Mouse (Mus musculus) hindbrain, embryonic 15.5 days (tissue): ENCODE data around the gene Taz. TPM values are rescaled to one million over a fixed set of nuclear protein-coding genes. Genes with fewer than 3 reads are reported as not detected.

Source experiments
- ATAC-seq: fragments of 200-750 bp; cut with Nextera tagmentation; 2 replicates; pipeline ENCODE4 v1.8.0; 2017; ENCODE audit warnings: low read depth, moderate number of reproducible peaks, moderate TSS enrichment; ENCODE audit not compliant: low FRiP score
- H3K27ac ChIP-seq: fragments of 300-500 bp; sonication (generic); replicated peaks from 2 replicates; pipeline ENCODE4 v1.5.1; 2015; ENCODE audit warnings: mild to moderate bottlenecking, inconsistent platforms
- H3K27me3 ChIP-seq: fragments of 300-500 bp; sonication (generic); 2 replicates; pipeline ENCODE4 v1.6.1; 2015; ENCODE audit warnings: control low read depth, inconsistent platforms
- H3K36me3 ChIP-seq: fragments of 300-500 bp; sonication (generic); 2 replicates; pipeline ENCODE4 v1.6.1; 2015; ENCODE audit warnings: control low read depth, inconsistent platforms
- H3K4me1 ChIP-seq: fragments of 300-500 bp; sonication (generic); replicated peaks from 2 replicates; pipeline ENCODE4 v1.6.1; 2015; ENCODE audit warnings: control low read depth, inconsistent platforms
- H3K4me2 ChIP-seq: fragments of 300-500 bp; sonication (generic); 2 replicates; pipeline ENCODE4 v1.6.1; 2015; ENCODE audit warnings: moderate library complexity, mild to moderate bottlenecking, inconsistent platforms
- H3K4me3 ChIP-seq: fragments of 300-500 bp; sonication (generic); 2 replicates; pipeline ENCODE4 v1.5.1; 2015; ENCODE audit warnings: mild to moderate bottlenecking, inconsistent platforms
- H3K9ac ChIP-seq: fragments of 300-500 bp; sonication (generic); 2 replicates; pipeline ENCODE4 v1.6.1; 2015; ENCODE audit warnings: inconsistent platforms
- H3K9me3 ChIP-seq: fragments of 300-500 bp; sonication (generic); 2 replicates; pipeline ENCODE4 v1.6.1; 2016; ENCODE audit warnings: control low read depth, inconsistent platforms
- WGBS: fragments of 180-500 bp; shearing (Covaris S2); methylation state at CpG from one replicate; pipeline ENCODE4 v1.1.7; 2015; 5-methylcytosine and 5-hydroxymethylcytosine counted together
- polyA plus RNA-seq: library from polyadenylated mRNA; unstranded; fragments of >200 nt; fragmentation: Nextera tagmentation; extraction: Ambion mirVana; gene quantifications from 2 replicates; pipeline ENCODE4 v1.2.1, GENCODE M21; 2015

Gene Taz
- polyA plus RNA-seq, 1 experiment from 2014 or later: 80.1 TPM

GRCm38 (mm10) chrX:74283092-74283437 lies 1.4 kb downstream of the Taz start:
- Histone ChIP-seq H3K9me3 (no peaks in the 10 kb centered on the region), H3K27ac (peak overlapping the region; percentile 83), H3K4me1 (peaks cover 15% of the 10 kb centered on the region), H3K4me3 (peak overlapping the region; percentile 62), H3K27me3 (no peaks in the 10 kb centered on the region), H3K9ac (peak overlapping the region; percentile 66), H3K4me2 (peak overlapping the region; percentile 70), H3K36me3 (no peaks in the 10 kb centered on the region)
- peak; percentile 39 for ATAC-seq
- 27% methylated on average over 5 of the region's 5 CpGs for WGBS

GRCm38 (mm10) chrX:74293431-74293830 lies 11.7 kb downstream of the Taz start:
- Histone ChIP-seq H3K9ac (no peak overlapping the region), H3K27ac (no peak overlapping the region), H3K36me3 (peaks cover 4% of the 10 kb centered on the region; the same call in 1 of the 2 replicates), H3K4me3 (no peak overlapping the region), H3K4me2 (no peak overlapping the region), H3K4me1 (peaks cover 5% of the 10 kb centered on the region), H3K27me3 (no peaks in the 10 kb centered on the region), H3K9me3 (no peaks in the 10 kb centered on the region)
- ATAC-seq: no peak
- 80% methylated on average over 4 of the region's 4 CpGs for WGBS

DNA sequence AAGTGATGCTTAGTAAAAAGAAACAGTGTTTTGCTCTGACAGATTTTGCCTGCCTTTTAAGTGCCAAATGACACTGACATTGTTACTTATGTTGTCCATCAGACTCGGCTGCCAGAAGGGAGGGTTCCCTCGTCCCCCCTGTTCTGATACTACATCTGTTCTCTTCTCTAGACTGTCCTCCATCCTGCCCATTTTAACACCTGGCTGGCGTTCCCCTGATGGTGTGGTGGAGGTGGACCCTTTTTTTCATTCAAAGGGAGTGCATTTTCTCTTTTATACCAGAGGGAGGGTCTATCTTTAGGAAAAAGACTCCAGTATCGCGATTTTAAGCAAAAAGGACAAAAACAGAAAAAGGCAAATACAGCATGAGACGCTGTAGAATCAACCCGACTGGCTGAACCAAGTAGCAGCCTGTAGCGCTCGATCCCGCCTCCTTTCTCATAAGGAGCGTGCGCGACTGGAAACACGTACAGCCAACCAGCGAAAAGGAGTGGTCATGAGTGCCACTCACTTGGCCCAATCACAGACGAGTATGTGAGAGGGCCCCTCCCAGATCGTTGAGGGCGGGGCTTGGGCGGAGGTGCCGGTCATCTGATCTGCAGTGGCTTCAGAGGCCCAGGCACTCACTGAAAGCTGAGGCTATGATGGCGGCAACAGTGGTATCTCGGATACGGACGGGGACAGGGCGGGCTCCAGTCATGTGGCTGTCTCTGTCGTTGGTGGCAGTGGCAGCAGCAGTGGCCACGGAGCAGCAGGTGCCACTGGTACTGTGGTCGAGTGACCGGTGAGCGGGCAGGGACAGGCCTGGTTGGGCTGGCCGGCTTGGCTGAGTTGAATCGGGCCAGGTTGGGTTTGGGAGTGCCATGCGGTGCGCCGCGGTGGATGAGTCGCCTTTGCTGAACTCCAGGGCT lies 15.1 kb downstream of the Taz start, which contains the start of gene Atp6ap1:
Gene Atp6ap1 (plus strand): TSS at position 560 of the 911 bp plus-strand sequence.
- WGBS: 19% methylated on average over 37 of the region's 37 CpGs
- peak; percentile 99 for ATAC-seq
- Histone ChIP-seq H3K4me2 (peak within 1 kb of the TSS; percentile 63), H3K27me3 (no peaks in the 10 kb centered on the region), H3K4me1 (peaks cover 8% of the 10 kb centered on the region), H3K4me3 (peak within 1 kb of the TSS; percentile 73), H3K9ac (peak within 1 kb of the TSS; percentile 78), H3K36me3 (peaks cover 8% of the 10 kb centered on the region; the same call in 1 of the 2 replicates), H3K27ac (peak within 1 kb of the TSS; percentile 81), H3K9me3 (no peaks in the 10 kb centered on the region)

GRCm38 (mm10) chrX:74298348-74298747 lies 16.6 kb downstream of the Taz start:
- 81% methylated on average over 1 of the region's 1 CpGs for WGBS
- ATAC-seq: no peak
- H3K27ac ChIP-seq: no peak overlapping the region

DNA sequence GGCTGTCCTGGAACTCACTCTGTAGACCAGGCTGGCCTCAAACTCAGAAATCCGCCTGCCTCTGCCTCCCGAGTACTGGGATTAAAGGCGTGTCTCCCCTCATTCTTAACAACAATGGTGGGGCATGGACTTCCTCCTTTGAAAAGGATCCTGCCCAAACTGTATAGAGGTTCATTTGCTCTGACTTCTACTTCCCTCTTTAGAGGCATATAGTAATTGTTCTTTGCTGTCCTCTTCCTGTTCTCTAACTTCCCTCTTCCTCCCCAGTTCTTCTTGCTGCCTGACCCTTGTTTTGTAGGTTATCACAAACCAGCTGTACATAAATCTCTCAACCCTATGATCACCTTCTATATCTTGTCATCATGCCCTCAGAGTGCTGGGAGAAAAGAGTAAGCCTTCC lies 18.0 kb downstream of the Taz start:
- no peak for ATAC-seq
- WGBS: 87% methylated on average over 3 of the region's 3 CpGs
- H3K27me3 ChIP-seq: no peaks in the 10 kb centered on the region
- H3K9me3 ChIP-seq: no peaks in the 10 kb centered on the region
- H3K4me1 ChIP-seq: peaks cover 14% of the 10 kb centered on the region
- no peak overlapping the region for H3K27ac ChIP-seq
- H3K4me3 ChIP-seq: no peak overlapping the region
- no peak overlapping the region for H3K4me2 ChIP-seq
- no peak overlapping the region for H3K9ac ChIP-seq
- peaks cover 28% of the 10 kb centered on the region for H3K36me3 ChIP-seq

More at GRCm38 (mm10) chrX:74298348-74298747, 16.6 kb downstream of the Taz start:
- 0 out of 2 replicates have a peak overlapping the region, but pooled peaks have one; percentile 15 for H3K4me2 ChIP-seq
- no peaks in the 10 kb centered on the region for H3K27me3 ChIP-seq
- H3K9me3 ChIP-seq: no peaks in the 10 kb centered on the region
- H3K9ac ChIP-seq: no peak overlapping the region
- peaks cover 8% of the 10 kb centered on the region for H3K4me1 ChIP-seq
- H3K4me3 ChIP-seq: no peak overlapping the region
- peaks cover 21% of the 10 kb centered on the region for H3K36me3 ChIP-seq

DNA sequence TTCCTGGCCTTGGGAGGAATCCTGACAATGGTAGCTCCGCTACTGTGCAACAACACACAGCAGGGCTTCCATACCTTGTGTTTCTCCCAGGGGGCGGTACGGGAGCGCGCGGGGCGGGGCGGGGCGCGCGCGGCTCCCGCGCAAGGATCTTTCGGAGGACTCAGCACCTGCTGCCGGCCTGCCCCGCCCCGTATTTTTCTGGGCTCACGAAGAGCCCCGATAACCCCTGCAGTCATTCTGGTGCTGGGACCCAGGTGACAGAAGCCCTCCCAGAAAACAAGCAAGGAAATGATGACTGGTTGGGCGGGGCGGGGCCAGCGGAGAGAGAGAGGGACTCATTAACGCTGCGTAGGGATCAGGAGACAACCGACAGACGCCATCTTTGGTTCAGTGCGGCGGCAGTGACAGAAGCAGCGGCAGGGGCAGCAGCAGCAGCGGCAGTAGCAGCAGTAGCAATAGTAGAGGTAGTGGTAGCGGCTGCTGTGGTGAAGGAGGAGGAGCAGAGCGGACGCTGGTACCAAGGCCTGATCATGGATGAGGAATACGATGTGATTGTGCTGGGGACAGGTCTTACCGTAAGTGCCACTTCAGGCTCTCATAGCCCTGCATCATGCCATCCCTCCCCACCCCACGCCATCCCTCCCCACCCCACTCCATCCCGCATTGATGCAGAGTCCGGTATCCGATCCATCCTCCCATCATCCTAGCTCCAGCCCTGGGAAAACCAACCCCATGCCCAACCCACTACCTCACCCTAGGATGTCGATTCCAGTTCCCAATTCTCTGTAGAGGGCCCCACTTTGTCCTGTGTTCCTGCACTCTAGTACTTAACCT lies 23.4 kb downstream of the Taz start, which contains the start of gene Gdi1:
Gene Gdi1 (plus strand): TSS at position 132 of the 834 bp plus-strand sequence.
- H3K36me3 ChIP-seq: peaks cover 50% of the 10 kb centered on the region
- peak within 1 kb of the TSS; percentile 73 for H3K9ac ChIP-seq
- ATAC-seq: peak; percentile 82
- no peaks in the 10 kb centered on the region for H3K9me3 ChIP-seq
- WGBS: 15% methylated on average over 38 of the region's 41 CpGs
- peak within 1 kb of the TSS; percentile 71 for H3K4me2 ChIP-seq
- H3K4me1 ChIP-seq: peaks cover 33% of the 10 kb centered on the region
- peak within 1 kb of the TSS; percentile 95 for H3K27ac ChIP-seq
- peak within 1 kb of the TSS; percentile 55 for H3K4me3 ChIP-seq
- H3K27me3 ChIP-seq: no peaks in the 10 kb centered on the region

DNA sequence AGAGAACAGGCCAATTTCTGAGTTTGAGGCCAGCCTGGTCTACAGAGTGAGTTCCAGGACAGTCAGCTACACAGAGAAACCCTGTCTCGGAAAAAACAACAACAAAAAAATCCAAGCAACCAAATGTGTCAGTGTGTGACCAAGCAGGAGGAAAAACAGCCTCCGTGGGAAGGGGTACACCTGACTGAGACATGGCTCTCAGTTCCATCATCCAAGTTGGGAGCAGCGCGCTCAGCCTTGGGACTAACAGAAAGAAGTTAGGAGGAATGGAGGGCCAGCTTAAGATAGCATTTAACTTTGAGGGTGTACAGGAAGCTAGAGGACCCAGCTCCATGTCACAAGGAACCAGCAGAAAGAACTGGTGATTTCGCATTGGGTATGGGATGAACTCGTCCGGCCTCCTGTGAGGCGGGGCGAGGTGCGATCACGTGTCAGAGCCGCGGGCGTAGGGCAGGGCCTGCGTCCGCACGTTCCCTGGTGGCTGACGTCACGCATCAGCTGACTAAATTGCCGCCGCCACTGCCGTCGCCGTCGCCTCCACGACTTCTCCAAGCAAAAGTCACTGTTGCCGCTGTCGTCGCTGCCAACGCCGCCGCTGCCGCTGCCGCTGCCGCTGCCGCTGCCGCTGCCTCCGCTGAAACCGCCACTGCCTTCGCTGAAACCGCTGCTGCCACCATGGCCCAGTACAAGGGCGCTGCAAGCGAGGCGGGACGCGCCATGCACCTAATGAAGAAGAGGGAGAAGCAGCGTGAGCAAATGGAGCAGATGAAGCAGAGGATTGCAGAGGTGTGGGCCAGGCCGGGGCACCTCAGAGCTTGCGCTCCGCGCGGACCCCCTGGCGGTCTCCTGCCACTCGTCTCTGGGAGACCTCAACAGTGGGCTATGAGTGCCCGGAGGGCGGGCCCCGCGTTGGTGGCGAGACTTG lies 31.1 kb downstream of the Taz start, which contains the start of gene Fam50a:
Gene Fam50a (plus strand): TSS at position 494 of the 925 bp plus-strand sequence.
- H3K4me2 ChIP-seq: peak within 1 kb of the TSS; percentile 75
- no peaks in the 10 kb centered on the region for H3K27me3 ChIP-seq
- peak; percentile 97 for ATAC-seq
- H3K4me3 ChIP-seq: peak within 1 kb of the TSS; percentile 68
- H3K4me1 ChIP-seq: peaks cover 33% of the 10 kb centered on the region
- H3K9ac ChIP-seq: peak within 1 kb of the TSS; percentile 71
- peaks cover 28% of the 10 kb centered on the region for H3K36me3 ChIP-seq
- 20% methylated on average over 58 of the region's 59 CpGs for WGBS
- H3K27ac ChIP-seq: peak within 1 kb of the TSS; percentile 92
- no peaks in the 10 kb centered on the region for H3K9me3 ChIP-seq

DNA sequence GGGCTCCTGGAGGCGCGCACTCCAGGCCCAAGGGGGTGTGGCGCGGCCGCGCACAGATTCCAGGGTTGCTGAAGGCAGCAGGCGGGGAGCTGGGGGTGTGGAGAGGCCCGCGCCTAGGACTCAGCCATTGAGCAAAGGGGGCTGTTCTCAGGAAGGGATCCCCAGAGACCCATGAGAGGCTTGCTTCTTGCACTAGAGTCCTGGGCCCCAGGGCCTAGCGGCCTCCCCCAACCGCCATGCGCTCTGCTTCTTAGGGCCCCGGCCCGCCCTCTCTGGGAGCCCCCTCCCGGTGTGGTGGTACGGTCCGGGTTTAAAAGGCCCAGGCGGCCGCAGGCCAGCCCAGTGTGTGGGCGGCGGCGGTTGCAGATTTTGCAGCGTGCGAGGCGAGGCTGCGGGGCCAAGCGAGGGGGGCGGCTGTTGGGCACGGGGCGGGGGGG lies 47.0 kb downstream of the Taz start, which contains the start of gene Plxna3:
Gene Plxna3 (plus strand): TSS at position 342 of the 437 bp plus-strand sequence.
- Histone ChIP-seq H3K4me3 (peak within 1 kb of the TSS; percentile 54), H3K36me3 (no peaks in the 10 kb centered on the region), H3K9ac (peak within 1 kb of the TSS; percentile 68), H3K27ac (peak within 1 kb of the TSS; percentile 93), H3K27me3 (no peaks in the 10 kb centered on the region), H3K4me2 (peak within 1 kb of the TSS; percentile 71), H3K9me3 (no peaks in the 10 kb centered on the region), H3K4me1 (peaks cover 37% of the 10 kb centered on the region)
- ATAC-seq: peak; percentile 95
- WGBS: 18% methylated on average over 26 of the region's 30 CpGs

- peak; percentile 65 for ATAC-seq
- peaks cover 41% of the 10 kb centered on the region for H3K4me1 ChIP-seq
- peak overlapping the region; percentile 54 for H3K4me3 ChIP-seq
- peak overlapping the region; percentile 93 for H3K27ac ChIP-seq
- H3K9ac ChIP-seq: peak overlapping the region; percentile 68
- peak overlapping the region; percentile 71 for H3K4me2 ChIP-seq
- whole genome bisulfite sequencing: 22% methylated on average over 9 of the region's 10 CpGs
- no peaks in the 10 kb centered on the region for H3K27me3 ChIP-seq
- H3K36me3 ChIP-seq: no peaks in the 10 kb centered on the region
- H3K9me3 ChIP-seq: no peaks in the 10 kb centered on the region
Measured at GRCm38 (mm10) chrX:74329215-74329671, 47.5 kb downstream of the Taz start.

DNA sequence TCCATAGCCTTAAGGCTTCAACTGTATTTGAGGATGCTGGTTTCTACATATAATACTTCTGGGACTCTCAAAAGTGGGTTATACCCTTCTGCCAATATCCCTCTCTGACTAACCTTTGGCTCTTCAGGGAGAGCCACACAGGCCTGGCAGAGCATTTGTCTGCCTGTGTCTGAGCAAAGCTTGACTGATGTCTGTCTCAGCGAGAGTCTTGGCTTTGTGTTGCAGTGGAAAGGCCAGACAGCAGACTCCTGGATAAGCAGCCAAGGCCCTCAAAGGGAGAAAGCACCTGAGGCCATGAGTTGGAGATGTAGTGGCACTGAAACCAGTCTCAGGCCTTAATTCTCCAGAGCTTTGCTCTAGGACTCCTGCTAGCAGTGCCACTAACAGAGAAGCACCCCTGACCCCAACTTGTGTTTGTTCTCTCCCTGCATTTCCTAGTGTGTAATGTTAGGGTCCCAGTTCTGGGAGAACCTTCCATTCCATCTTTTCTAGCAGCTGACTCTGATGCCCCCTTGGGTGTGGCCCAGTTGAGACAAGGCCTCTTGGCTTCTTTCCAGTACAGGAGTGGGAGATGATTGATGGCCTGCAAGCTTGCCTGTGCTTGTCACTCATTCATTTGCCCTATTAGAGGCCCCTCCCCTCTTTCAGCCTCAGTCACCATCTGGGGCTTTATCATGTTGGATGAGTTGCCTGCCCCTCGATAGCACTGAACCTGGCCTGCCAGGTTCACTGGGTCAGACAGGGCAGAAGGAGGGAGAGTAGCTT lies 48.6 kb downstream of the Taz start:
- ATAC-seq: no peak
- WGBS: 30% methylated on average over 2 of the region's 2 CpGs
- H3K27me3 ChIP-seq: no peaks in the 10 kb centered on the region

More for the DNA sequence above, 48.6 kb downstream of the Taz start:
- H3K4me1 ChIP-seq: peaks cover 46% of the 10 kb centered on the region
- H3K4me2 ChIP-seq: peak overlapping the region; percentile 71
- no peaks in the 10 kb centered on the region for H3K9me3 ChIP-seq
- no peaks in the 10 kb centered on the region for H3K36me3 ChIP-seq
- H3K27ac ChIP-seq: peak overlapping the region; percentile 93
- H3K9ac ChIP-seq: peak overlapping the region; percentile 68
- peak overlapping the region; percentile 54 for H3K4me3 ChIP-seq
